Mouse (Mus musculus) cortical plate, adult 2 months (tissue): ENCODE data around the gene Hbb-bs.

ENCODE experiments used
- CTCF ChIP-seq: fragments of 200-500 bp; IDR thresholded peaks from 2 replicates; pipeline ENCODE4 v1.5.1; 2011; ENCODE audit warnings: mild to moderate bottlenecking, control low read depth, low read length; ENCODE audit not compliant: insufficient read depth; ENCODE audit errors: extremely low read depth
- POLR2A ChIP-seq: fragments of 200-500 bp; IDR thresholded peaks from 2 replicates; pipeline ENCODE4 v1.6.1; 2011; ENCODE audit warnings: mild to moderate bottlenecking, low read length, control low read depth; ENCODE audit not compliant: insufficient read depth; ENCODE audit errors: extremely low read depth

GRCm38 (mm10) chr7:103813766-103814165 lies 14.1 kb downstream of the Hbb-bs start, which contains the start of gene Hbb-bt:
- TF ChIP-seq CTCF, result no peak
- no peak for TF ChIP-seq POLR2A
